Mouse (Mus musculus): ENCODE results near the gene Slc6a4.

Gene Slc6a4

GRCm38 (mm10) chr11:76997916-76998704, at the start of gene Slc6a4:
Slc6a4 (plus strand) TSS chr11:76998603.
- DNase-seq (ENCODE audit: low spot score in 2 of 2): no peak

GRCm38 (mm10) chr11:76953536-76953935, 44.9 kb upstream of the Slc6a4 start:
- DNase-seq (ENCODE audit: low spot score in 2 of 2): no peak

DNA sequence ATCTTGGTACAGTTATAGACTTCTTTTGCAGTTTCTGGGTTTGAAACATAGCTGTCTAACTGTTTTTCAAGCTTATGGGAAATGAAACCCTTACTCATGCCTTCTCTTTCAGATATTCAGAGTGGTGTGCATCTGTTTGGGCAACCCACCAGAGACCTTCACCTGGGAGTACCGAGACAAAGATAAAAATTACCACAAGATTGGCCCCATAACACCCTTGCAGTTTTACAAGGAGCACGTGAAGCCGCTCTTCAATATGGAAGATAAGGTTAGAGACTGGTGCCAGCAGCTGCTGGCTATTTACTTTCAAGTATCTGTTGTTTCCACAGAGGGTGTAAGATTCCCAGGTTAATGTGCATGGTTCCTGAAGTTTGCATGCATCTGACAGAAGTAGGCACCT, 32.7 kb upstream of the Slc6a4 start:
- DNase-seq (ENCODE audit: low spot score in 2 of 2): no peak

GRCm38 (mm10) chr11:76970328-76970727, 28.1 kb upstream of the Slc6a4 start:
- no peak for DNase-seq (ENCODE audit: low spot score in 2 of 2)

DNA sequence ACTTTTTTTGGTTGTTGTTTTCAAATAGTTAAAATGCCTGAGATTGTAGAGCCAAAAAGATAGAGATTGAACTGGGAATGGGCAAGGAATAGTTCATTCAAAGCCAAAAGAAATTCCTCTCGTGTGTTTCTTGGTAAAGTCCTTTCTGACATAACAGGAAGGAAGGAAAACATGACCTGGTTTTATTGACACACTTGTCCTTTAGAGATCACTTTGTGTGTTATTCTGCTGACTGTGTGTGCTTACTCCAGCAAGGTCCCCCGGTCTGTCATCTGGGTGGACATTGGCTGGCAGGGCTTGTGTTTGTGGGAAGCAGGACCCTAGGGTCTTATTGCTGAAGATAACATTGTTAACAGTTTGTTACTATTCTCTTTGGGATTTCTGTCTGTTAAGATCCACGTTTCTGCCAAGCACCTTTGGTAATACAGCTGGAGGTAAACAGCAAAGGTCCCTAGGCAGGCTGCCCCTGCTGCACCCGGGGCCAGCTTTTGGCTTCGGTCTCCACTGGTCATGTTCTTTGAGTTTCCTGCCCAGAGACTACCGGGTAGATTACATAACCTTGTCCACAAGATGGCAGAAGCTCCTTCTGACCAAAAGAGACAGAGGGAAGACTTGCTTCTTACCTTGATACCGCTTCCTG, 23.6 kb upstream of the Slc6a4 start:
- DNase-seq (ENCODE audit: low spot score in 2 of 2): no peak

GRCm38 (mm10) chr11:76981570-76982141, 16.7 kb upstream of the Slc6a4 start:
- no peak for DNase-seq (ENCODE audit: low spot score in 2 of 2)

GRCm38 (mm10) chr11:76982415-76982814, 16.0 kb upstream of the Slc6a4 start:
- no peak for DNase-seq (ENCODE audit: low spot score in 2 of 2)

DNA sequence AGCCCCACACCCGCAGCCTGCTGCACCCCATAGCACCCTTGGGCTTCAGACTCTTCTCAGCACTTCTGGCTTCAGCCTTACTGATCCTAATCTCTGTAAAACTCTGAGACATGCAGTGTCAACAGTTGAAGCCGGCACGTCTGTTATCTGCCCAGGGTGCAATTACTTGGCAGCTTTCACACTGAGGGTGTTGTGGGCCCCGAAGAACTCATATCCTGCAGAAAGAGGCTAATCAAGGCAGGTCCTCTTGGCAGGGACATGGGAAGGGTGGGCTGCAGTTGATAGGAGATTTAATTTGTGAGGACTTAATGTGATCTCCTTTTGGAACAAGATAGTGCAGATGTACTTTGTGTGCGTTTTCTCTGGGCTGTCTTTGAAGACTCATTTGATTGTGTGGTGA, 14.8 kb upstream of the Slc6a4 start:
- no peak for DNase-seq (ENCODE audit: low spot score in 2 of 2)

DNA sequence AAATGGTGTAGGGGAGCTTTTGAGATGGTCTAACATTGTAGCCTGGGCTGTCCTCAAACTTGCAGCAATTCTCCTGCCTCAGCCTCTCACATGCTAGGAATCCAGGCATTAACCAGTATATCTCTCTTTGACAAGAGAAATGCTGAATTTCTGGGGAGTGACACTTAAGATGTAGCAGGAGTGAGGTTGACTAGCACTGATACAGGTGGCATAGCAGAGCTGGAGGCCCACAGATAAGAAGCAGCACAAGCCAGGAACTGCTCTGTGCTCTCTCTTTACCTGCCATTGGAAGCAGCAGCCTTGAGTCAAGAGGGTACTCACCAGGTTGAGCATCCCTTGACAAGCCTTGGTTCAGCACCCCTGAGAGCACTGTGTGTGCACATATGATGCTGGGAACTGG, 14.2 kb upstream of the Slc6a4 start:
- DNase-seq (ENCODE audit: low spot score in 2 of 2): no peak

GRCm38 (mm10) chr11:76990839-76991238, 7.6 kb upstream of the Slc6a4 start:
- DNase-seq (ENCODE audit: low spot score in 2 of 2): peak in 1 of 2 experiments; percentile 24

DNA sequence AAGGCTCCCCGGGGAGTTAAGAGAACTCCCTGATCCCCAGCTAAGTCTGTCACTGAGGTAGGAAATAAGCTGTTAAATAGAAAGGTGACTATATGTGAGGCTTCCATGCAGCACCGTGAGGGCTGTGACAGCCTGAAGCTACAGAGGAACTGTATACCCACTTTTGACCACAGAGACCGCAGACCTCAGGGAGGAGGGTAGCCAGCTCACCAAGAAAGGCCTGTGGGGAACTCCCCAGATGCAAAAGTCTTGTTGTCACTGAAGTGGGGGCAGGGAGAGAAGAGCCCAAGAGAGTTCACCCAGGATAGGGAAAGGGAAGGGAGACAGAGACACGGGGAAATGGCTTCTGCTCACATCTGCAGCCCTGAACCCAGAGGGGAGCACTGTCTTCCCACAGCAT, 5.5 kb upstream of the Slc6a4 start:
- peak; percentile 81 to 82 for DNase-seq (ENCODE audit: low spot score in 2 of 2)

- DNase-seq (ENCODE audit: low spot score in 2 of 2): no peak
These were observed 2.3 kb upstream of the Slc6a4 start for GRCm38 (mm10) chr11:76995966-76996672.

DNA sequence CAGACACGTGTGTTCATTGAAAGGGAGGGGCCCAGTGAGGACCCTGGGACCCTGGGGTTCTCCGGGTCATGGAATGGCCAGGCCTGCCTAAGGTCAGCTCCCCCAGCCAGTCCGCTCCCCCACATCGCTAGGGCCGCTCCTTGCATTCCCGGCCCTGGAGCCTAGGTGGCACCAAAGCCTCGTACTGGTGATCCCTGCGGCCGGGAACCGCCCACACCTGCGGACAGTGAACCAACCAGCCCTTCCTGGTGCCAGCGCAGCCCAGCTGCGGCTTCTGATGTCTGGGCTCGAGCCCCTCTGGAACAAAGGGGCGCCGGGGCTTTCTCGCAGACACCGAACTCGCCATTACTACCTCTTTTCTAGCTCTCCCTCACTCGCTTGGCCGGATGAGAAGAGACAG, 1.1 kb upstream of the Slc6a4 start:
- DNase-seq (ENCODE audit: low spot score in 2 of 2): peak; percentile 60 to 68

- DNase-seq (ENCODE audit: low spot score in 2 of 2): no peak
These were observed 363 bp downstream of the Slc6a4 start for GRCm38 (mm10) chr11:76998705-76999226.

GRCm38 (mm10) chr11:77000741-77001140, 2.3 kb downstream of the Slc6a4 start:
- no peak for DNase-seq (ENCODE audit: low spot score in 2 of 2)

GRCm38 (mm10) chr11:77002361-77002760, 4.0 kb downstream of the Slc6a4 start:
- DNase-seq (ENCODE audit: low spot score in 2 of 2): no peak

- DNase-seq (ENCODE audit: low spot score in 2 of 2): no peak
These were observed 7.5 kb downstream of the Slc6a4 start for GRCm38 (mm10) chr11:77005881-77006280.

DNA sequence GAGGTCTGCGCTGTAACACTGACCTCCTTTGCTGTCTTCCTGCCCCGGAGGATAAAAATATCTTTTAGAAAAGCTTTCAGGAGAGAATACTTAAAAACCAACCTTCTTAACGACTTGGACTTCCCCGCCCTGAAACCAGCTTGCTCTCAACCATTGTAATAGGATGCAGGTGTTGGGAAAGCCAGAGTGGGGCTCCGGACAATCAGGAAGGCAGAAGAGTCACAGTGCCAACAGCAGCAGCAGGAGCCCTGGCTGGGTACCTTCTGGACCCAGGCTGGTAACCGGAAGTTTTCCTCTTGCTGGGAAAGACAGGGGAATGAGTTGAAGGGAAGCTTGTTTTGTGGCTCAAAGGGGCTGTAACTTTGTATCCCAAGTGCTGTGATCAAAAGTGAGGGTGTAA, 8.2 kb downstream of the Slc6a4 start:
- DNase-seq (ENCODE audit: low spot score in 2 of 2): no peak

DNA sequence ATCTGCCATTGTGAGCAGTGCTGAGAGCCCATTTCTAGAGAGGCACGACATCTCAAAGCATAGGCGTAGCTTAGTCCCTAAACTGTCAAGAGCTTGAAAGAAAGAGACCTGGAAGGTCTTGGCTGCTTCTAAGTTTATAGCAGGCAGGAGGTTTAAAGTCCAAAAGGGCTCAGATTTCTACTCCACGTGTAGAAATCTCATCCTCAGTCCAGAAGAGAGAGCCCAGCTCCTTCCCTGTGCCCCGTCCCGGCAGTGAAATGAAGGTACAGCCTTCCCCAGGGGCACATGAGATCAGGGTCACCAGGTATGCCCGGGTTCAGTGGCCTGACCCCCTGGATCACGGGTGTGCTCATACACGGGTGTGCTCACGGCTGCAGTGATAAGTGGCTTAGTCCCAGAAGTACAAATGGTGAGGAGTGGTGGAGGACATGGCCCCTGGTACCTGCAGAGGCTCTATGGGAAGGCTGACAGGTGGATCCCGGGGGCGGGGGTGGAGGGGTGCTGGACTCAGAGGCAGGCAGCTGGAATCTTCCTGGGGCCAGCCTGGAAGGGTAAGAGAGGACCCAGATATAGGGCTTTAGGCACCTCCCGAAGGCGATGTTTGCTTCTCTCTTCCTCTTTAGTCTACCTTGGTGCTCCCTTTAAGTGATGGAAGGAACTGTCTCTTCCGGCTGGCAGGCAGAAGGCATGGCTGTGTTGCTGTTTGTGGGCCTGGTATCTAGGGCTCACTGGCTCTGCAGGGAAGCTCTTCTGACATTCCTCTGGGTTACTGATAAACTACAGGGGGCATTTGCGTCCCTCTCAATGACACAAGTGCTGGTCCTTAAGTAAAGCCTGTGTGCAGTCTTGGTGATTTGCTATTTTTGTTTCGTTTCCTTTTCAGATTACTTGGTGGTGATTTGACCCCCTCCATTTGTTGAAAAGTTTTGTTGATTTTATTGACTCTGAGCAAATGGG, 10.9 kb downstream of the Slc6a4 start:
- DNase-seq (ENCODE audit: low spot score in 2 of 2): no peak

DNA sequence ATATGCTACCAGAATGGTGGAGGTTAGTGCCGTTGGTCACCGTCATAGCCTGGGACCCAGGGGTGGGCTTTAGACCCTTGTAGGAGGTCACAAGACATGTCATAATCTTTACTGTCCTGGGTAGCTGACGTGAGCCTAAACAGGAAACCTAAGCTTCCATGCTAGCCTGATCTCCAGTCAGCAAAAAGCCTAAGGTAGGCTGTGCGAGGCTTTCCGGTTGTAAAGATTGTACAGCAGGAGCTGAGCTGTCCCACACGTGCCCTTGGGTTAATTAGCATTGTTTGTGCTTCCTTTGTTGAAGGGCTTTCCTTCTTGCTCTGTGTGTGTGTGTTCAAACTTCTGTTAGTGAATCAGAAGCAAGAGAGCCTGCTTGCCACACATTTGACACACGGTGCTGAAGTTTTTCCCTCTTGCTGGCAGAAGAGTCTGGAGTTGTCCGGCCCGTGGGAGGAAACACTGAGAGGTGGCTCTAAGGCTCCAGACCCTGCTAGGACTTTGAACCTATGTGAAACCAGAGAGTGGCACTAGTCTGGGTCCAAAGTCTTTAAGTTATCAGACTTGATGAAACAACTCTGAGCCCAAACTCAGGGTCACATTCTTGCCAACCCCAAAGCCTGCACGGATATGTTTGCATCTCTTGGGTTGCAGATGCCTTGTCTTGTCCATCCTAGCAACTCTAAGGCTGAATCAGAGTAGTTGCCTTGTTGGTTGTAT, 12.5 kb downstream of the Slc6a4 start:
- no peak for DNase-seq (ENCODE audit: low spot score in 2 of 2)

Measured in natural killer cell, adult 2 months (primary cell).